Mouse (Mus musculus) T-helper 2 cell (primary cell): ENCODE data around the gene Tmem121.
"Not testable (repeated sequence)": the region's sequence is repeated elsewhere in the genome, so short reads cannot be mapped to it uniquely, and the experiment has no call there.

Source experiments
- in situ Hi-C: fragments of 300-600 bp; cut with MboI, MseI; formaldehyde crosslinking; loops from one replicate; pipeline ENCODE4 v1.15.1; 2025; ENCODE audit warnings: high pct_unique_total_duplicates

Tmem121 gene

DNA sequence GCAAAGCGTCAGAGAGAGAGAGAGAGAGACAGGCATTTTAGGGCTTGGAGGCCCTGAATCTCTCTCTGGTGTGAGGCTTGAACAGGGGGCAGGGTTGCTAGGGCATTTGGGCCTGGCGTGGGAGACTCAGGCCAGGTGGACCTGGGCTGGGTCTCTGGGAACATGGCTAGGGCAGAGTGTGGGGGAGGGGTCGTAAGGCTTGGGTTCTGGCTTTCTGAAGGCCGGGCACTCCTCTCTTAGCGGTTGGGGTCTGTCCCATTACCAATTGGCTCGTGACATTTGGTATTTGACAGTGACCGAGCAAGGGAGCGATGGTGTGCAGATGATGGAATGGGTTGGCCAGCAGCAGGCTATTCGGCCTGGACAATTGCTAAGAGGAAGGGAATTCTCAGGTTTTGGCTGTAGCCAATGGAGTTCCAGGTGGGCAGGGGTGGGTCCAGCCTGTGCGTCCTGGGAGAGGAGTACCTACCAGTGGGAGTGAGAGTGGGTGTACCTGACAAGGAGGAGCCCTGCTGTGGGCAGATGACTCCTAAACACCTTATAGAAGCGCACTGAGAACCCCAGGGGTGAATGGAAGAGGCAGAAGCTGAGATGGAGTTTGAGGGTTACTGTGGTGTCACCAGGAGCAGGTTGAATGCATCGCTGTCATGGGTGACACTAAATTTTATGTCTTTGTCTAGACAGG is 738 bp downstream of the Tmem121 start:
- in situ Hi-C loops, result loop anchor here (5.0 kb wide), 1 partner anchor 39 kb away; the partner anchor contains the start of gene Crip1

DNA sequence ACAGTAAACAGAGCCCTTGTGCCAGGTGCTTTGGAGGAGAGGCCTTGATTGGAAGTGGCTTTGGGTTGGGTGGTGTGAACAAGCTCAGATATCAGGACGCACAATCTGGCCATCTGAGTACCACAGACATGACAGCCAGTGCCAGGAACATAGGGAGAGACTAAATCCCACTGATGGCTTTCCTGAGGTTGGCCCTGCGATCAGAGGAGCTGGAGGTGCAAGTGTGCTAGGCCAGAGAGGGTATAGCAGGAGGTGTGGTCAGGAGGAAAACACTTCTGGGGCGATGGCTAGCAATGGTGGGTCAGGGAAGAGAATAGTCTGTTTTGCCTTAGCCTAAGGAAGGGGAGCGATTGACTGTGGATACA is 1.3 kb downstream of the Tmem121 start:
- in situ Hi-C loops, result loop anchor here (5.0 kb wide), 1 partner anchor 40 kb away; the partner anchor contains the start of gene Crip1

DNA sequence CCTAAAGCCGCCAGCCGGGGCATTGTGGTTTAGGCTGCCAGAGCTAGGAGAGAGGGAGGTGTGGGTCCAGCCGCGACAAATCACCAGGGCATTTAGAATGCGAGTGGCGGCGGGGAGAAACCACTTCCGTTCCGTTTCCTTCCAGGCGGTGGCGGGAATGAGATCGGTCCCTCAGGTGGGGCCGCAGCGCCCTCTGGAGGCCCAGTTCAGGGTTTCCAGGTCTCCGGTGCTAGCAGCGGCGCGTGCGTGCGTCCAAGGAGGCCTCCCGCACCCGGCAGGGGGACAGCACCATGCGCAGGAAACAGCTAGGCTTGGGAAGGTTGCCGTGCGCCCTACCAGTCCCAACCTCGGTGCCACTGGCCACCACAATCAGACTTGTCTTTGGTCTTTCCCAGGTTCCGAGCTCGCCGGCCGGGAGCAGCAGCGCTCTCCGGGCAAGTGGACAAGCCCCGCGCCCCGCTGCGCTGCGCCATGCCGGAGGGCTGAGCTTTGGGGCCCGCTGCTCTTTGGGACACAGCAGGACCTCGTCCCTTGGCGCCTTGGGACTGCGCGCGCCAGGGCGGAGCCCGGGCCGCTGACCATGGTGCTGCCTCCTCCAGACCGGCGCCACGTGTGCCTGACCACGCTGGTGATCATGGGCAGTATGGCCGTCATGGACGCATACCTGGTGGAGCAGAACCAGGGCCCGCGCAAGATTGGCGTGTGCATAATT is 2.0 kb downstream of the Tmem121 start:
- in situ Hi-C loops, result loop anchor here (5.0 kb wide), 1 partner anchor 40 kb away; the partner anchor contains the start of gene Crip1

DNA sequence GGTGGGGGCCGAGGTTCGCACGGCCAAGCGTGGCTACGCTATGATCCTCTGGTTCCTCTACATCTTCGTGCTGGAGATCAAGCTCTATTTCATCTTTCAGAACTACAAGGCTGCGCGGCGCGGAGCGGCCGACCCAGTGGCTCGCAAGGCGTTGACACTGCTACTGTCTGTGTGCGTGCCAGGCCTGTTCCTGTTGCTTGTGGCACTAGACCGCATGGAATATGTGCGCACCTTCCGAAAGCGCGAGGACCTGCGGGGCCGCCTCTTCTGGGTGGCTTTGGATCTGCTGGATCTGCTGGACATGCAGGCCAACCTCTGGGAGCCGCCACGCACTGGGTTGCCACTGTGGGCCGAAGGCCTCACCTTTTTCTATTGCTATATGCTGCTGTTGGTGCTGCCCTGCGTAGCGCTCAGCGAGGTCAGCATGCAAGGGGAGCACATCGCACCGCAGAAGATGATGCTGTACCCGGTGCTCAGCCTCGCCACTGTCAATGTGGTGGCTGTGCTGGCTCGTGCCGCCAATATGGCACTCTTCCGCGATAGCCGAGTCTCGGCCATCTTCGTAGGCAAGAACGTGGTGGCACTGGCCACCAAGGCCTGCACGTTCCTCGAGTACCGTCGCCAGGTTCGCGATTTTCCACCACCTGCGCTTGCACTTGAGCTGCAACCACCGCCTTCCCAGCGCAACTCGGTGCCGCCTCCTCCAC is 2.8 kb downstream of the Tmem121 start:
- in situ Hi-C loops, result loop anchor here (5.0 kb wide), 1 partner anchor 41 kb away; the partner anchor contains the start of gene Crip1

DNA sequence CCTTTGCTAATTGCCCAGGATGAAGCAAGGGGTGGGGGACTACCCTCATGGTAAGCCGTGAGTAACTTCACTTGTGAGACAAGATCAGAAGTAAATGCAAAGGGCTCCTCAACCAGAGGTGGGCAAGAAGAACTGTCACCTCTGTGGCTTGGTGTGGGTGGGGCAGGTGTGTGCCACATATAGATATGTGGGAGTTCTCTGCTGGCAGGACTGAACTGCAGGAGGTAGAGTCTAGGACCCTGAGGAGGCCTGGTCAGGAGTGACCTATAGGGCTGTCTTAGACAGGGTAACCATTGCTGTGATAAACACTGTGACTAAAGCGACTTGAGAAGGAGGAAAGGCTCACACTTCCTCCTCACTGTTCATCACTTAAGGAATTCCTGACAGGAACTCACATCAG is 7.7 kb downstream of the Tmem121 start:
- in situ Hi-C loops, result no loop called here

DNA sequence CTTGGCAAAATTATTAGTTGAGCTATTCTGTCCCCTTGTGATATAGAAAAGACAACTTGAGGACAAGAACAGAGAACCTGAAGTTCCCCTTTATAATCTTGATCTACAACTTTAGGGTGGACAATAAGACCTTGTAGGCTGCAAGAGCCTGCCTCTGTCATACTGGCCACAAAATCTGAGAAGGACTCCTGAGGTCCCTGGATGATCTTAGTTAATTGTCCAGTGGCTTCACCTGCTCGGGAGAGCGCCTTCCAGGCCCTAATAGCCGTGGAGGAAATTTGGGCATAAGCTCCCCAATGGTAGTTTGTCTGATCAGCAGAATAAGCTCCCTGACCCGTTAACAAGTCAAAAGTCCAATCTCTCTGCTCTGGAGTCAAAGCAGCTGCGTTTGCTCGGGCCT is 13.4 kb downstream of the Tmem121 start:
- in situ Hi-C loops, result not testable (repeated sequence)

DNA sequence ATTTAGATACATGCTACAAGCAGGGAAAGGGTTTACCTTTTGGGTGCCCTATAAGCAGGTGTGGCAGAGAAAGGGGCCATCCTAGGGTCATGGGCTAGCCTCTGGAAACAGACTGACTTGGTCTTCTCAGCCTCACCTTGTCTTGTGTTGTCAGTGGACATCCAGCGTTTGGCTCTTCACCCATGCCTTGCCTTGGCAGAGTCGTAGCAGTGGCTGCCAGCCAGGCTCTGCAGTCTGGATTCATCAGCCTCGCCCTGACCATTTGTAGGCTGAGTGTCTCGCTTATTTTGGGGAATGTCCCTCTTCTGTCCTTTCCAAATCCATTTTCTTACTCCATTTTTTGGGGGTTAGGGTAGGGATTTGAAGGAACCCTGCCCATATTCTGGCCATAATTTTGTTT is 15.6 kb downstream of the Tmem121 start:
- in situ Hi-C loops, result no loop called here

DNA sequence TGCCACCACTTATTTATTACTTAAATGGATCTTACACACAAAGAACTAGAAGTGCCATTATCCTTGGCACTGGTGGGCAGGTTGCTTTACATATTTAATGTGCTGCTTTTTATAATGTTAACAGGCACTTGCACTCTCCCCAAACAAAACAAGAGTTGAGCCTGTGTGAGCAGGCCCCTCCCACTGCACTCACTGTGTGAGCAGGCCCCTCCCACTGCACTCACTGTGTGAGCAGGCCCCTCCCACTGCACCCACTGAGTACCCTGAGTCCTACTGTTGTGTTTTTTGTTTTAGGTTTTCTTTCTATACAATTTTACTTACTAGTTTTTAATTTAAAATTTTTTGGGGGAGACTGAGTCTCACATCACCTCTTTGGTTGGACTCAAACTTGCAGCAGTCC is 16.3 kb downstream of the Tmem121 start:
- in situ Hi-C loops, result no loop called here

DNA sequence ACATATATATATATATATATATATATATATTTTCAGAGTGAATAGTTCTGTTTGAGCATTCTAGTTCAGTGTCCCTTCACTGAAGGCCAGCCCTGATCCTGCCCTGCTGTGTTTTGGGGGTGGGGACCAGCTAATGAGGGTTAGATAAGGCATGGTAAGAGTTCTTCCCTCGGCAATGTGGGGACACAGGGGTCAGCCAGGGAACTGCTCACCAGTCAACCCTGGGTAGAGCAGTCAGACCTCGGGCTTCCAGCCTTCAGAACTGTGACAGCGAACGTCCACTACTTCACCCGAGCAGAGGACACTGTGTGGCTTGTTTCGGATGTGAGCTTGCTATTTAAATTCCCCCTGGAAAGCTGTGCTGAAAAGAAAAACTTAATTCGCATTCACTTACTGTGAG is 17.8 kb downstream of the Tmem121 start:
- in situ Hi-C loops, result no loop called here

DNA sequence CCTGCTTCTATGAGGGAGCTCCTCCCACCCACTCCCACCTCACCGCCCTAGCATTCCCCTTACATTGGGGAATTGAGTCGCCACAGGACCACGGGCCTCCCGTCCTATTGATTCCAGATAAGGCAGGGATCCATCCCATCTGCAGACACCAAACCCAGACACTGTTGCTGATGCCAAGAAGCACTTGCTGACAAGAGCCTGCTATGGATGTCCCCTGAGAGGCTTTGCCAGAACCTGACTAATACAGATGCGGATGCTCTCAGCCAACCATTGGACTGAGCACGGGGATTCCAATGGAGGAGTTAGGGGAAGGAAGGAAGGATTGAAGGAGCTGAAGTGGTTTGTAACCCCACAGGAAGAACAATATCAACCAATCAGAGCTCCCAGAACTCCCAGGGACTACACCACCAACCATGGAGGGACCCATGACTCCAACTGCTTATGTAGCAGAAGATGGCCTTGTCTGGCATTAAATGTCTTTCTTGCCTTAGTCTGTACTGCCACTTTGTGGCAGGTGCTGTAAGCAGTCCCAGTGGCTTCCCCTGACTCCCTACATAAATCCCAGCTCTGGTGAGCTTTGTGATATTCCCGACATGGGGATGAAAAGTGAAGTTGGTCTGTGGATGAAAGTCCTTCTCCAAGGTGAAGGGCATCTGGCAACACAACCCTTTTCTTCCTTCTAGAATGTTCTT is 19.7 kb downstream of the Tmem121 start:
- in situ Hi-C loops, result no loop called here

DNA sequence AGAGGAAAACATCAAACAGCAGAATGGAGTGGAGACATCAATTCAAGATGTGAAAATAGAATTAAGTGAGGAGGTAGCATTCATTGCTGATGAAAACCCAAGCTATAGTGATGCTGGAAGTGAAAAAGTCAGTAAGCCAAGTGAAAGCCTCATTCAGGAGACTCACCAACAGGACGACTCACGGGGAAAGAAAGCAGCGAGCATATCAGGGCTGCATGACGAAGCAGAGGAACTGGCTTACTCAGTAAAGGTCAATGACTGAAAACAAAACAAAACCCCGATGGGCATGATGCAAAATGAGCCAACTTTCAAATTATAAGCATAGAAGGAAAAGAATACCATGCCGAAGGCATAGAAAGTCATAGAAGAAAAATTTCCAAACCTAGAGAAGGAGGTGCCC is 22.0 kb downstream of the Tmem121 start:
- in situ Hi-C loops, result no loop called here

DNA sequence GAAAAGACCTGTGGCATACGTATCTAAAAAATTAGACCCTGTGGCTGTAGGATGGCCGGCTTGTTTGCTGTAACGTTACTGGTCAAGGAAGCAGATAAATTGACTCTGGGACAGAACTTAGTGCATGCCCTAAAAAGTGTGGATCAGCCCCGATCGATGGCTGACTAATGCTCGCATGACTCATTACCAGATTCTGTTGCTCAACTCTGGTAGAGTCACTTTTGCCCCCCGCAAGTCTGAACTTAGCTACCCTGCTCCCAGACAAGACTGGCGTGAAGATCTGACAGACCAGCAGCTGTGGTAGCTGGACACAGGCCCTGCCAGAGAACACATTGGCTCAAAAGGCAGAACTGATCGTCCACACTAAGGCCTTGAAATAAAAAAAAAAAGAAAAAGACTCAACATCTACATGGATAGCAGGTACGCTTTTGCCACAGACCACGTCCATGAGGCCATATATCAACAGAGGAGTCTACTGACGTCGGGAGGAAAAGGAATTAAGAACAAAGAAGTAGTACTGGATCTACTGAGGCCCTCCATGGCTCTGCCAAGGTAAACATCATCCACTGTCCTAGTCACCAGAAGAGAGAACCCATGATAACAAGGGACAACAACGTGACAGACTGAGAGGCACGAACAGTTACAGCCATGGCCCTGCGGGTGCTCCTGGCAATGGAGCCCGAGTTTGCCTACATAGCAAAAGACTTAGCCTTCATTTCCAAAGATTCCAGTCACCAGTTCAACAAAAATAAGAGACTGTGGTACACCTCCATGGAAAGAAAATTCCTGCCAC is 25.1 kb downstream of the Tmem121 start:
- in situ Hi-C loops, result no loop called here

DNA sequence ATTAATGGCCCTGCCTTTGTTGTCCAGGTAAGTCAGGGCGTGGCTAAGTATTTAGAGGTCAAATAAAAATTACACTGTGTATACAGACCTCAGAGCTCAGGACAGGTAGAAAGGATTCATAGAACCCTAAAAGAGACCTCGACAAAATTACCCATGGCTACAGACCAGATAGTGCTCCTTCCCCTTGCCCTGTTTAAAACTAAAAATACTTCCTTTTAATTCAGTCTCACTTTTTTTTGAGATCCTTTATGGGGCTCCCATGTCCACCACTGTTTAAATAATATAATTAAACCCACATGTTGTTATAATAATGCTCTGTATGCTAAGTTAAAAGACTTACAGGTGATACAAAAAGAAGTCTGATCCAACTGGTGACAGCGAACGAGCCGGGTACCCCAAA is 26.0 kb downstream of the Tmem121 start:
- in situ Hi-C loops, result no loop called here

DNA sequence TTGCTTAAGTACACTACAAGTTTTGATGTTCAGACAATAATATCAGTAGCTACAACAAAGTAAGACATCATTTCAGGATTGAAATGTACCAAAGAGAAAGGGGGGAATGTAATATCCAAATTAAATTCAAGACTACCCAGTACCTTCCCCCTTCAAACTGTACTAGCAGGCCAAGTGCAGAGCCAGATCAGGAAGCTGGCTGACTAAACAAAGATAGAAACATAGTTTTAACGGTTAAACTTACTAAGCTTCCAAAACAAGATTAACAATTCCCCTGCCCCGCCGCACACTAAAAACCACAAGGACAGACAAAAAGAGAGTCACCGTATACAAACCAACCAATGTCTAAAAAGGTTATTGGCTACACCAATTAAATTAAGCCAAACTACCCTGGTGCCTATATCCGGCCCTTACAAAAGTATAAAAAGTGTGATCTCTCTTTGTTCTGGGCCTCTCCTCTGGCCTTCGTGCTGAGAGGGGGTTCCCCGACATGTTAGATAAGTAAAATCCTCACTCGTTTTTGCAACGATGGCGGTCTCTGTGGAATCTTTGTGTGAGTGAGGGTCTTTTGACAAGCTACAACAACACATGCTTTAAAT is 26.7 kb downstream of the Tmem121 start:
- in situ Hi-C loops, result no loop called here

DNA sequence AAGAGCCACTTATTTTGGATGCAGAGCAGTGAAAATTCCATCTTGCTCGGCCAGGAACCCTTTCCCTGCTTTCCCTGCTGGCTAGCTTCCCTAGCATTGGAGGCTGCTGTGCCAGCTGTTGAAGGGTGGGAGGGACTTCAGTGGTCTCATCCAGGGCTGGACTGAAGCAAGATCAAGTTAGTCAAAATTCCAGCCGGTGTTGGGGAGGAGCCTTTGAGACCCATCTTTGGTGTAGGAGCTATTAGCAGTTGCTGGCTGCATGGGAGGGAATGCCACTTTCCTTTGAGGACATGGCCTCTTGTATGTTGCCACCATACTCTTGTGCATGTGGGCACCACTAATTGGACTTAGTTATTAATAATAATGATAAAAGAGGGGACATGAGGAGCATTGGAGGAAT is 27.5 kb downstream of the Tmem121 start:
- in situ Hi-C loops, result no loop called here

DNA sequence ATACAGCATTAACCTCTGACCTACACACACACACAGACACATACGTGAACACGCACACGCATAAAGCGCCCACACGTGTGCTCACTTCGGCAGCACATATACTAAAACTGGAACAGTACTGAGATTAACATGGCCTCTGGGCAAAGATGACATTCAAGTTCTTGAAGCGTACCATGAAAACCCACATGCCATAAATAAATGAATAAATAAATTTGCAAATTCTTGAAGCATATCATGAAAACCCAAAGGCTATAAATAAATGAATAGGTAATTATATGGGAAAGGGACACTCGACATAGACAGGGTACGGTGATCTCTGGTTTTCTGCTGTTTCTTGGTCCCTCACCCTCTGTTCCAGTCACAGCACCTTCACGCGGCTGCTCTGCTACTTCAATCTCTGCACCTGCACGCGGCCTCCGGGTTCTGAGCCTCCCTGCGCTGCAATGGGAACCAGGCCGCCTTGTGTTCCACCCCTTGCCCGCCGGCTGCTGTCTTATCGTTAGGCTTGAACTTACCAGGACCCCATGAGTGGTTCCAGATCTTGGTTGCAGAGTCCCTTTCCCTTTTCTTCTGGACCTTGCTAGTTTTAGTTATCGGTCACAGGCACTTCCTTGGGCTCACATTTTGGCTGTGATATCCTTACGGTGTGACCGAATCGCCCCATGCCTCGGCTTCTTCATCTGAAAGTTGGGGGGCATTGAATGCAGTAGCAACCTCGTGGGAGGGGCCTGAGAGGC is 28.5 kb downstream of the Tmem121 start:
- in situ Hi-C loops, result no loop called here

DNA sequence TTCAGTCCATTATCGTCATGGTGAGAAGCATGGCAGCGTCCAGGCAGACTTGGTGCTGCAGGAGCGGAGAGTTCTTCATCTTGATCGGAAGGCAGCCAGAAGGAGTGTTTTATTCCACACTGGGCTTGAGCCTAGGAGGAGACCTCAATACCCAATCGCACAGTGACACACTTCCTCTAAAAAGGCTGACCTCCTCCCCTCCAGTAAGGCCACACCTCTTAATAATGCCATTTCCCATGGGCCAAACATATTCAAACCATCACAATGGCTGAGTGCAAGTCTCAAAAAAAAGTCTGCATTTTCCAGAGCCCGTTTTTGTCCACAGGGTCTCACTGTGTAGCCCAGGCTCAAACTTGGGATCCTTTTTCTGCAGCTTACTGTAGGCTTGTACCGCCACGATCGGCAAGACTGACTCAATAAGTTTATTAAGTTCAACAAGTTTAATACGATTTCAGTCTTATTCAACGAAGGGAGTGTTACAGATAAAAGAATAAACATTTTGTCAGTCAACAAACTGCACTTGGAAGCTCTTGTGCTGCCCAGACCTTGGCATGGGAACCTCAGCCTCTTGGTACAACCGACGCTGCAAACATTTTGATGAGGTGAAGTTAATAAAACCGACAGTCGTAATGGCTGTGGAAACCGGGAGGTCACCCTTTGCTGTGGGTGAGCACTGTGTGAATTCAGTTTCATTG is 29.4 kb downstream of the Tmem121 start:
- in situ Hi-C loops, result loop anchor here (5.0 kb wide), 2 partner anchors 272 to 377 kb away; partner anchors contain the start of gene Adam6b

DNA sequence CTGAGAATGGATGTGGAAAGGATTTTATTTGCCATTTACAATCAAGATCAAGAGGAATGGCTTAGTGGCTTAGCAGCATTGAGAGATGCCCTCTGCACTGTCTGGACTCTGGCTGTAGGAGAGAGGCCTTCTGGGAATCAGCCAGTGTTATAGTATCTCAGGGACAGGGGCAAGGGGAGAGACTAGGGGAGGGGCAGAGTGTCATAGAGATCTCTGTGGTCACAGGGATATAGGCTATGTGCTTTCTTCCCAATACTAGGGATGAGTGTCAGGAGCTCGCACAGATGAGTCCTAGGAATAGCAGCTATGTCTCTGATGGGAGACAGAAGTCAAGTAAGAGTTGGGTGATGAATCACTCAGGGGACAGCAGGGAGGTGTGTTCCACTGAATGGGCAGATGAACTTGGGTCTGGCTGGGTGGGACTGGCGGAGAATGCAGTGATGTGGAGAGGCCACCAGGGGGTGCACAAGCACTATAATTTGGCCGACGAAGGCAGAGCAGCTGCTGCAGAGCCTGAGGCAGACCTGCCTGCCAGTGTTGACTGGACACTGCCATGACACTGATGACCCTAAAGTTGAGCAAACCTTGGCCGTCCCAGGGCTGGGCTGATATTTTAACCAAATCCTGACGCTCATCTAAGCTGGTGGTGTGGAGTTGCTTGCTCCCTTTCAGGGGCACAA is 30.1 kb downstream of the Tmem121 start:
- in situ Hi-C loops, result loop anchor here (5.0 kb wide), 2 partner anchors 271 to 376 kb away; partner anchors contain the start of gene Adam6b
